Mouse (Mus musculus) gastrocnemius, postnatal 4 days (tissue): ENCODE data around the gene Mpi. TPM values are rescaled to one million over a fixed set of nuclear protein-coding genes. Genes with fewer than 3 reads are reported as not detected.

Experiments
- DNase-seq, 2 experiments: peaks; one replicate each; pipeline ENCODE4 v3.0.0; 2021 to 2022; ENCODE audit warnings: low spot score in 2 of 2, mixed read lengths in 2 of 2
- total RNA-seq, 2 experiments: library from RNA; stranded (reverse); gene quantifications; 2 replicates each; pipeline ENCODE4 v1.2.3; 2021

Mpi gene
- total RNA-seq, 2 experiments from 2014 or later = 112 to 115 TPM

GRCm38 (mm10) chr9:57524439-57524838 lies 28.1 kb downstream of the Mpi start:
- no peak for DNase-seq

GRCm38 (mm10) chr9:57523754-57524153 lies 28.8 kb downstream of the Mpi start:
- DNase-seq = no peak

- DNase-seq = no peak
These were observed 29.7 kb downstream of the Mpi start for GRCm38 (mm10) chr9:57522861-57523246.

- DNase-seq = no peak
These were observed 30.3 kb downstream of the Mpi start for GRCm38 (mm10) chr9:57522114-57522860.

- DNase-seq = peak; percentile 93 to 96
These were observed 31.3 kb downstream of the Mpi start, which contains the start of gene Cox5a for GRCm38 (mm10) chr9:57521056-57521911. Gene Cox5a, plus strand, starts transcription at chr9:57521274.

- no peak for DNase-seq
These were observed 32.0 kb downstream of the Mpi start for GRCm38 (mm10) chr9:57520375-57521055.

- peak in 1 of 2 experiments; percentile 51 for DNase-seq
These were observed 35.5 kb downstream of the Mpi start for GRCm38 (mm10) chr9:57517113-57517512.

- DNase-seq = no peak
These were observed 42.0 kb downstream of the Mpi start for GRCm38 (mm10) chr9:57510577-57510976.

GRCm38 (mm10) chr9:57505700-57506099 lies 46.9 kb downstream of the Mpi start:
- peak in 1 of 2 experiments; percentile 30 for DNase-seq

GRCm38 (mm10) chr9:57504891-57505290 lies 47.7 kb downstream of the Mpi start:
- DNase-seq = no peak

- peak; percentile 27 to 38 for DNase-seq
These were observed 48.2 kb downstream of the Mpi start for GRCm38 (mm10) chr9:57504381-57504700.

- DNase-seq = peak in 1 of 2 experiments; percentile 34
These were observed 48.8 kb downstream of the Mpi start, which contains the start of gene Rpp25 for GRCm38 (mm10) chr9:57503622-57504380. Gene Rpp25, plus strand, starts transcription at chr9:57504026.

GRCm38 (mm10) chr9:57502911-57503621 lies 49.5 kb downstream of the Mpi start:
- DNase-seq = peak in 1 of 2 experiments; percentile 17

- DNase-seq = no peak
These were observed 50.7 kb downstream of the Mpi start for GRCm38 (mm10) chr9:57501861-57502260.

GRCm38 (mm10) chr9:57501452-57501851 lies 51.1 kb downstream of the Mpi start:
- no peak for DNase-seq

GRCm38 (mm10) chr9:57498536-57498935 lies 54.0 kb downstream of the Mpi start:
- DNase-seq = no peak

GRCm38 (mm10) chr9:57497236-57497635 lies 55.3 kb downstream of the Mpi start:
- DNase-seq = no peak

GRCm38 (mm10) chr9:57494970-57495369 lies 57.6 kb downstream of the Mpi start:
- no peak for DNase-seq
